Mouse (Mus musculus): ENCODE results near the gene Tex48. TPM values are rescaled to one million over a fixed set of nuclear protein-coding genes. Genes with fewer than 3 reads are reported as not detected.

The Tex48 gene
- polyA plus RNA-seq (2015; fragmentation: Nextera tagmentation; extraction: Ambion mirVana) = not detected in 2 replicates

- Histone ChIP-seq H3K9me3 (no peaks in the 10 kb centered on the region), H3K4me3 (no peak within 1 kb of the TSS), H3K4me2 (no peak within 1 kb of the TSS), H3K4me1 (no peaks in the 10 kb centered on the region), H3K27me3 (replicated peaks) (no peaks in the 10 kb centered on the region), H3K9ac (no peak within 1 kb of the TSS), H3K27ac (replicated peaks) (no peak within 1 kb of the TSS), H3K36me3 (no peaks in the 10 kb centered on the region)
- ATAC-seq (ENCODE audit: extremely low read depth, insufficient number of reproducible peaks, low FRiP score, low TSS enrichment) = no peak
- WGBS = 51% methylated on average over 5 of the region's 5 CpGs
Observed at GRCm38 (mm10) chr4:63622378-63622835, at the start of gene Tex48. Gene Tex48, minus strand, starts transcription at chr4:63622428.

GRCm38 (mm10) chr4:63668255-63668654 lies 46.0 kb upstream of the Tex48 start:
- Histone ChIP-seq H3K27me3 (replicated peaks) (no peaks in the 10 kb centered on the region), H3K36me3 (no peaks in the 10 kb centered on the region), H3K27ac (replicated peaks) (no peak overlapping the region), H3K9ac (no peak overlapping the region), H3K4me2 (no peak overlapping the region), H3K9me3 (no peaks in the 10 kb centered on the region), H3K4me1 (no peaks in the 10 kb centered on the region), H3K4me3 (no peak overlapping the region)
- WGBS = 63% methylated on average over 4 of the region's 4 CpGs
- ATAC-seq (ENCODE audit: extremely low read depth, insufficient number of reproducible peaks, low FRiP score, low TSS enrichment) = no peak

- Histone ChIP-seq H3K4me2 (no peak overlapping the region), H3K9ac (no peak overlapping the region), H3K36me3 (no peaks in the 10 kb centered on the region), H3K27ac (replicated peaks) (no peak overlapping the region), H3K4me3 (no peak overlapping the region), H3K27me3 (replicated peaks) (no peaks in the 10 kb centered on the region), H3K9me3 (no peaks in the 10 kb centered on the region), H3K4me1 (no peaks in the 10 kb centered on the region)
- 71% methylated on average over 7 of the region's 7 CpGs for WGBS
- ATAC-seq (ENCODE audit: extremely low read depth, insufficient number of reproducible peaks, low FRiP score, low TSS enrichment) = no peak
Observed at GRCm38 (mm10) chr4:63665738-63666137, 43.5 kb upstream of the Tex48 start.

GRCm38 (mm10) chr4:63663279-63663678 lies 41.1 kb upstream of the Tex48 start, which contains the start of gene Gm11214:
Gene Gm11214, minus strand, starts transcription at chr4:63663379.
- H3K9me3 ChIP-seq = no peaks in the 10 kb centered on the region
- H3K4me3 ChIP-seq = no peak within 1 kb of the TSS
- no peak within 1 kb of the TSS for H3K27ac ChIP-seq (replicated peaks)
- H3K4me1 ChIP-seq = no peaks in the 10 kb centered on the region
- H3K4me2 ChIP-seq = no peak within 1 kb of the TSS
- H3K36me3 ChIP-seq = no peaks in the 10 kb centered on the region
- H3K27me3 ChIP-seq (replicated peaks) = no peaks in the 10 kb centered on the region
- 84% methylated on average over 6 of the region's 6 CpGs for WGBS
- no peak for ATAC-seq (ENCODE audit: extremely low read depth, insufficient number of reproducible peaks, low FRiP score, low TSS enrichment)
- no peak within 1 kb of the TSS for H3K9ac ChIP-seq

- Histone ChIP-seq H3K27me3 (replicated peaks) (peaks cover 3% of the 10 kb centered on the region; the same call in 1 of the 2 replicates), H3K27ac (replicated peaks) (no peak overlapping the region), H3K9ac (no peak overlapping the region), H3K36me3 (no peaks in the 10 kb centered on the region), H3K4me2 (no peak overlapping the region), H3K4me1 (no peaks in the 10 kb centered on the region), H3K9me3 (no peaks in the 10 kb centered on the region), H3K4me3 (no peak overlapping the region)
- WGBS = 74% methylated on average over 1 of the region's 1 CpGs
- no peak for ATAC-seq (ENCODE audit: extremely low read depth, insufficient number of reproducible peaks, low FRiP score, low TSS enrichment)
Observed at GRCm38 (mm10) chr4:63661857-63662256, 39.6 kb upstream of the Tex48 start.

- Histone ChIP-seq H3K4me1 (no peaks in the 10 kb centered on the region), H3K27me3 (replicated peaks) (peaks cover 3% of the 10 kb centered on the region; the same call in 1 of the 2 replicates), H3K27ac (replicated peaks) (no peak overlapping the region), H3K4me2 (no peak overlapping the region), H3K36me3 (no peaks in the 10 kb centered on the region), H3K9me3 (no peaks in the 10 kb centered on the region), H3K9ac (no peak overlapping the region), H3K4me3 (no peak overlapping the region)
- ATAC-seq (ENCODE audit: extremely low read depth, insufficient number of reproducible peaks, low FRiP score, low TSS enrichment) = no peak
- WGBS = 71% methylated on average over 1 of the region's 1 CpGs
Observed at GRCm38 (mm10) chr4:63661426-63661825, 39.2 kb upstream of the Tex48 start.

GRCm38 (mm10) chr4:63659775-63660174 lies 37.5 kb upstream of the Tex48 start:
- Histone ChIP-seq H3K9me3 (no peaks in the 10 kb centered on the region), H3K4me1 (no peaks in the 10 kb centered on the region), H3K27ac (replicated peaks) (no peak overlapping the region), H3K4me3 (no peak overlapping the region), H3K36me3 (no peaks in the 10 kb centered on the region), H3K4me2 (no peak overlapping the region), H3K9ac (no peak overlapping the region), H3K27me3 (replicated peaks) (peaks cover 3% of the 10 kb centered on the region; the same call in 1 of the 2 replicates)
- ATAC-seq (ENCODE audit: extremely low read depth, insufficient number of reproducible peaks, low FRiP score, low TSS enrichment) = no peak
- 73% methylated on average over 1 of the region's 1 CpGs for WGBS

GRCm38 (mm10) chr4:63659086-63659485 lies 36.9 kb upstream of the Tex48 start:
- 40% methylated on average over 4 of the region's 4 CpGs for WGBS

GRCm38 (mm10) chr4:63654381-63654780 lies 32.2 kb upstream of the Tex48 start:
- no peak overlapping the region for H3K4me3 ChIP-seq
- H3K4me1 ChIP-seq = no peaks in the 10 kb centered on the region
- no peak overlapping the region for H3K9ac ChIP-seq
- ATAC-seq (ENCODE audit: extremely low read depth, insufficient number of reproducible peaks, low FRiP score, low TSS enrichment) = no peak
- H3K36me3 ChIP-seq = no peaks in the 10 kb centered on the region
- no peak overlapping the region for H3K27ac ChIP-seq (replicated peaks)
- peaks cover 3% of the 10 kb centered on the region; the same call in 1 of the 2 replicates for H3K27me3 ChIP-seq (replicated peaks)
- WGBS = 65% methylated on average over 1 of the region's 1 CpGs
- no peak overlapping the region for H3K4me2 ChIP-seq
- H3K9me3 ChIP-seq = no peaks in the 10 kb centered on the region

More at GRCm38 (mm10) chr4:63659086-63659485, 36.9 kb upstream of the Tex48 start:
- H3K27ac ChIP-seq (replicated peaks) = no peak overlapping the region
- H3K4me1 ChIP-seq = no peaks in the 10 kb centered on the region
- no peak for ATAC-seq (ENCODE audit: extremely low read depth, insufficient number of reproducible peaks, low FRiP score, low TSS enrichment)
- no peaks in the 10 kb centered on the region for H3K36me3 ChIP-seq
- H3K9ac ChIP-seq = no peak overlapping the region
- H3K27me3 ChIP-seq (replicated peaks) = peaks cover 3% of the 10 kb centered on the region; the same call in 1 of the 2 replicates
- no peaks in the 10 kb centered on the region for H3K9me3 ChIP-seq
- H3K4me3 ChIP-seq = no peak overlapping the region
- H3K4me2 ChIP-seq = no peak overlapping the region

GRCm38 (mm10) chr4:63643956-63644726 lies 21.9 kb upstream of the Tex48 start:
- Histone ChIP-seq H3K27ac (replicated peaks) (no peak overlapping the region), H3K9me3 (no peaks in the 10 kb centered on the region), H3K27me3 (replicated peaks) (no peaks in the 10 kb centered on the region), H3K4me2 (no peak overlapping the region), H3K4me1 (no peaks in the 10 kb centered on the region), H3K36me3 (no peaks in the 10 kb centered on the region), H3K4me3 (no peak overlapping the region), H3K9ac (no peak overlapping the region)
- no peak for ATAC-seq (ENCODE audit: extremely low read depth, insufficient number of reproducible peaks, low FRiP score, low TSS enrichment)

- H3K27ac ChIP-seq (replicated peaks) = no peak overlapping the region
- H3K9me3 ChIP-seq = no peaks in the 10 kb centered on the region
- H3K9ac ChIP-seq = no peak overlapping the region
- no peak overlapping the region for H3K4me2 ChIP-seq
- H3K4me3 ChIP-seq = no peak overlapping the region
- 64% methylated on average over 2 of the region's 2 CpGs for WGBS
- no peaks in the 10 kb centered on the region for H3K36me3 ChIP-seq
- H3K4me1 ChIP-seq = no peaks in the 10 kb centered on the region
- ATAC-seq (ENCODE audit: extremely low read depth, insufficient number of reproducible peaks, low FRiP score, low TSS enrichment) = no peak
- H3K27me3 ChIP-seq (replicated peaks) = no peaks in the 10 kb centered on the region
Observed at GRCm38 (mm10) chr4:63639842-63640241, 17.6 kb upstream of the Tex48 start.

- H3K4me3 ChIP-seq = no peak overlapping the region
- H3K9me3 ChIP-seq = no peaks in the 10 kb centered on the region
- ATAC-seq (ENCODE audit: extremely low read depth, insufficient number of reproducible peaks, low FRiP score, low TSS enrichment) = no peak
- no peaks in the 10 kb centered on the region for H3K27me3 ChIP-seq (replicated peaks)
- no peak overlapping the region for H3K4me2 ChIP-seq
- H3K4me1 ChIP-seq = no peaks in the 10 kb centered on the region
- WGBS = 52% methylated on average over 1 of the region's 1 CpGs
- H3K9ac ChIP-seq = no peak overlapping the region
- H3K36me3 ChIP-seq = no peaks in the 10 kb centered on the region
- no peak overlapping the region for H3K27ac ChIP-seq (replicated peaks)
Observed at GRCm38 (mm10) chr4:63638603-63639002, 16.4 kb upstream of the Tex48 start.

Data from heart, embryonic 13.5 days (tissue).